Mouse (Mus musculus) forebrain, embryonic 16.5 days (tissue): ENCODE data around the gene Olfr288. TPM values are rescaled to one million over a fixed set of nuclear protein-coding genes. Genes with fewer than 3 reads are reported as not detected.
A peak's percentile ranks its signal among the peaks of the same experiment; 100 is the strongest.

ENCODE experiments used
- ATAC-seq: fragments of 200-750 bp; cut with Nextera tagmentation; 2 replicates; pipeline ENCODE4 v1.8.0; 2017; ENCODE audit warnings: mild to moderate bottlenecking, moderate library complexity
- H3K27ac ChIP-seq: fragments of 300-500 bp; sonication (generic); 2 replicates; pipeline ENCODE4 v1.5.1; 2014; ENCODE audit warnings: low read length, control low read depth
- H3K27me3 ChIP-seq: fragments of 300-500 bp; sonication (generic); replicated peaks from 2 replicates; pipeline ENCODE4 v1.6.1; 2014; ENCODE audit warnings: low read length; ENCODE audit not compliant: control insufficient read depth, insufficient read depth
- H3K36me3 ChIP-seq: fragments of 300-500 bp; sonication (generic); 2 replicates; pipeline ENCODE4 v1.6.1; 2014; ENCODE audit not compliant: control insufficient read depth, insufficient read depth
- H3K4me1 ChIP-seq: fragments of 300-500 bp; sonication (generic); replicated peaks from 2 replicates; pipeline ENCODE4 v1.6.1; 2014; ENCODE audit warnings: low read length; ENCODE audit not compliant: control insufficient read depth, insufficient read depth
- H3K4me2 ChIP-seq: fragments of 300-500 bp; sonication (generic); 2 replicates; pipeline ENCODE4 v1.6.1; 2014; ENCODE audit warnings: mild to moderate bottlenecking, low read length, control low read depth
- H3K4me3 ChIP-seq: fragments of 300-500 bp; sonication (generic); replicated peaks from 2 replicates; pipeline ENCODE4 v1.5.1; 2014; ENCODE audit warnings: mild to moderate bottlenecking, low read length, control low read depth
- H3K9ac ChIP-seq: fragments of 300-500 bp; sonication (generic); replicated peaks from 2 replicates; pipeline ENCODE4 v1.6.1; 2014; ENCODE audit warnings: low read depth, low read length, control low read depth
- H3K9me3 ChIP-seq: fragments of 300-500 bp; sonication (generic); 2 replicates; pipeline ENCODE4 v1.6.1; 2016; ENCODE audit warnings: low read length; ENCODE audit not compliant: control insufficient read depth
- WGBS: fragments of 180-500 bp; shearing (Covaris S2); extraction: QIAGEN DNeasy Blood & Tissue Kit; methylation state at CpG from one replicate; pipeline ENCODE4 v1.1.7; 2014; 5-methylcytosine and 5-hydroxymethylcytosine counted together
- polyA plus RNA-seq: library from polyadenylated mRNA; unstranded; fragments of >200 nt; fragmentation: Nextera tagmentation; extraction: Ambion mirVana; gene quantifications from 2 replicates; pipeline ENCODE4 v1.2.1, GENCODE M21; 2015

The Olfr288 gene
- polyA plus RNA-seq, 1 experiment from 2014 or later: not detected

DNA sequence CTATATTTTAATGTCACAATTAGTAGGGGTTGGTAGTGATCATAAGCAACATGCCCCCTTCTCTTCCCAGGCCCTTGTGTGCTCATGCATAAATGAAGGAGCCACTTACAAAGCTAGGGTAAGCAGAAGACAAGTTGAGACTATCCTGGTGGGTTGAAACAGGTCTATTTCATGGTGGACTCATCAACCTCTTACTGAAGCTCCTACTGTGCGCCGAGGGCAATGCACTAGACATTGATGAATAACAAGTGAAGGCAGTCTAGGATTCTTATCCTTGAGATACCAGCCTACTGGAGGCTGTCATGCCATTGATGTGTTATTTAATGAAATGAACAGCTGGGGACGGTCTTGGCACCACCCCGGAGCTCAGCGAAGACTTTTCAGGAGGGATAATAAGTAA, 40.1 kb downstream of the Olfr288 start:
- Histone ChIP-seq H3K4me2 (no peak overlapping the region), H3K4me3 (no peak overlapping the region), H3K4me1 (no peaks in the 10 kb centered on the region), H3K36me3 (no peaks in the 10 kb centered on the region), H3K27ac (no peak overlapping the region), H3K9me3 (no peaks in the 10 kb centered on the region), H3K27me3 (no peaks in the 10 kb centered on the region), H3K9ac (no peak overlapping the region)
- no peak for ATAC-seq
- 88% methylated on average over 5 of the region's 5 CpGs for WGBS

DNA sequence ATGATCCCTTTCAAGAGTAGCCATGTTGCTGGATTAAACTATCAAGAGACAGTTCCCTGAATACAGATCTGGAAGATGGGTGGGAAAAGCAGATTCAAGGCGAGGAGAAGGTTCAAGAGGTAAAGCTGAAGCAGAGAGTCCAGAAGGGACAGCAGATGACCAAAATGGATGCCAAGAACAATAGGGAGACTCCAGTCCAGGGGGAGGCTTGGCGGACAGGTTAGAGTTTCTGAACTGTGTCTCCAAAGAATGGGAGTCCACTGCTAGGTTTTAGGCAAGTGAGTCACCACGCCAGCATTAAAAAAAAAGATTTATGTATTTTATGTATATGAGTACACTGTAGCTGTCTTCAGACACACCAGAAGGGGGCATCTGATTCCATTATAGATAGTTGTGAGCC, 40.7 kb downstream of the Olfr288 start:
- Histone ChIP-seq H3K4me2 (no peak overlapping the region), H3K9ac (no peak overlapping the region), H3K4me1 (no peaks in the 10 kb centered on the region), H3K27me3 (no peaks in the 10 kb centered on the region), H3K9me3 (no peaks in the 10 kb centered on the region), H3K36me3 (no peaks in the 10 kb centered on the region), H3K4me3 (no peak overlapping the region), H3K27ac (no peak overlapping the region)
- ATAC-seq: no peak
- WGBS: 81% methylated on average over 3 of the region's 3 CpGs

DNA sequence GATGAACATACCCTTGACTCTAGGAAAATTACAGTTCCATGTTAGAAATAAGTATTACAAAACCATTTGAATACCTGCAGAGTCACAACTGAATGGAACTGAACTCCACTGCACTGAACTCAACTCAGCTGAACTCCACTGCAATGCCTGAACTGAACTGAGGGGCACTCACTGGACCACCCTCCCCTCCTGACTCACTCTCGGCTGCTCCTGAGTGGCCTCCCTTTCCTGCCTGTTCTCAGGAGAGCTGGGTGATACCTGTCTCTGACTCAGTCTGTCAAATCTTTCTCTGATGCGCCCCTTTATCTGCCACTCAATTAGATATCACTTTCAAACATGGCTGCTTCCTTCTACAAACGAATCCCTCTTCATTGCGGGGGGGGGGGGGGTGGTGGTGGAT, 41.2 kb downstream of the Olfr288 start:
- no peak overlapping the region for H3K4me2 ChIP-seq
- H3K9me3 ChIP-seq: no peaks in the 10 kb centered on the region
- H3K27ac ChIP-seq: no peak overlapping the region
- no peak for ATAC-seq
- H3K27me3 ChIP-seq: no peaks in the 10 kb centered on the region
- H3K4me3 ChIP-seq: no peak overlapping the region
- 59% methylated on average over 4 of the region's 4 CpGs for WGBS
- no peak overlapping the region for H3K9ac ChIP-seq
- H3K36me3 ChIP-seq: no peaks in the 10 kb centered on the region
- H3K4me1 ChIP-seq: no peaks in the 10 kb centered on the region

DNA sequence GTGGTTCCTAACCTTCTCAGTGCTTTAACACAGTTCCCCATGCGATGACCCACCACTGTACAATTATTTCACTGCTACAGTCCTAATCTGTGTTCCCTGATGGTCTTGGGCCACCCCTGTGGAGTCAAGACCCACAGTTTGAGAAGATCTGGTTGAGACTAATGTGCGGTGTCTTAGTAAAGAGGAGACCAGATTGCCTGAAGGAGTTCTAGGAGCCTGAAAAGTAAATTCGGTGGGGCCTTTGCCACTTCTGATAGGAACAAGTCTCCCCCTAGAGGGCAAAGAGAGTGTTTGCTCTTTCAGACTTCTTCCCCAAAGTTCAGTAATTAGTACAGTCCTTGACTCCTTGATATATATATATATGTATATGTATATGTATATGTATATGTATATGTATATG, 41.7 kb downstream of the Olfr288 start:
- Histone ChIP-seq H3K9ac (no peak overlapping the region), H3K9me3 (no peaks in the 10 kb centered on the region), H3K27me3 (no peaks in the 10 kb centered on the region), H3K4me2 (no peak overlapping the region), H3K36me3 (no peaks in the 10 kb centered on the region), H3K4me3 (no peak overlapping the region), H3K27ac (no peak overlapping the region), H3K4me1 (no peaks in the 10 kb centered on the region)
- no peak for ATAC-seq
- WGBS: 35% methylated on average over 3 of the region's 3 CpGs

DNA sequence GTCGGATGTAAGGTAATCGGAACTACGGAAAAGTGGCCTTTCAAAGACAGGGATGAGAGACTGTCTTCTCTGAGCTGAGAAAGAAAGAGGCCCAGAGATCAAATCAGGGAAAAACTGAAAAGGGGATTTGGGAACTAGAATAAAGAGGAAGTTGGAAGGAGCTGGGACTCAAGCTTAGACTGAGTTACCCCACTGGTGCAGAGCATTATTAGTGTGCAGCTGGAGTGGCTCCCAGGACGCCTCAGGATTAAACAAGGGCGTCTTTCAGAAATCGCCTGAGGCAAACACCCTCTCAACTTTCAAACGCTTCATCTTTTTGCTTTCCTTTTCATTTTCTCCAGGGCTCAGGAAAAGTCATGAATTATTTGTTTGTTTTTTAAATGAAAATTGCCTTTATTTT, 42.4 kb downstream of the Olfr288 start:
- no peaks in the 10 kb centered on the region for H3K9me3 ChIP-seq
- H3K27ac ChIP-seq: no peak overlapping the region
- no peak overlapping the region for H3K9ac ChIP-seq
- no peak for ATAC-seq
- H3K36me3 ChIP-seq: no peaks in the 10 kb centered on the region
- no peaks in the 10 kb centered on the region for H3K27me3 ChIP-seq
- no peak overlapping the region for H3K4me2 ChIP-seq
- WGBS: 51% methylated on average over 7 of the region's 7 CpGs
- no peaks in the 10 kb centered on the region for H3K4me1 ChIP-seq
- H3K4me3 ChIP-seq: no peak overlapping the region

DNA sequence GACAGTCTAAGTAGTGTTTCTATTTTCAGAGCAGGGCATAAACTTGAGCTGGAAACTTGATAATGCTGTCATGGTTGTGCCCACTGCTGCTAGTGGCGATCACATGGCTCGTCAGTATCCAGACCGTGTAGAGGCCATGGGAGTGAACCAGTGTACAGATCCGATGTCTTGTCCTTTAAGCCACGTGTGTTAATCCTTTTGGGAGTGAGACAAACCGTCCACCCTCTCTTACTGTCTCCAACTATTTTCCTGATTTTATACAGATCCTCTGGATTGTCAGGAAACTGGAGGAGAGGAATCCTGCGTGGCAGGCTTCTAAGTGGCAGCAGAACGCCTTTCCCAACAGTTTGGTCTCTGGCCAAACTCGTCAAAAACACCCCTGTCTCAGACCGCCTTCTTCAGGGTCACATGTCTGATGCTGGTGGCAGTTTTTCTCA, 46.2 kb downstream of the Olfr288 start:
- H3K4me2 ChIP-seq: no peak overlapping the region
- no peak overlapping the region for H3K9ac ChIP-seq
- H3K9me3 ChIP-seq: no peaks in the 10 kb centered on the region
- H3K4me1 ChIP-seq: peaks cover 12% of the 10 kb centered on the region
- WGBS: 74% methylated on average over 10 of the region's 10 CpGs
- no peak for ATAC-seq
- H3K27me3 ChIP-seq: no peaks in the 10 kb centered on the region
- no peak overlapping the region for H3K4me3 ChIP-seq
- H3K36me3 ChIP-seq: no peaks in the 10 kb centered on the region
- H3K27ac ChIP-seq: no peak overlapping the region

DNA sequence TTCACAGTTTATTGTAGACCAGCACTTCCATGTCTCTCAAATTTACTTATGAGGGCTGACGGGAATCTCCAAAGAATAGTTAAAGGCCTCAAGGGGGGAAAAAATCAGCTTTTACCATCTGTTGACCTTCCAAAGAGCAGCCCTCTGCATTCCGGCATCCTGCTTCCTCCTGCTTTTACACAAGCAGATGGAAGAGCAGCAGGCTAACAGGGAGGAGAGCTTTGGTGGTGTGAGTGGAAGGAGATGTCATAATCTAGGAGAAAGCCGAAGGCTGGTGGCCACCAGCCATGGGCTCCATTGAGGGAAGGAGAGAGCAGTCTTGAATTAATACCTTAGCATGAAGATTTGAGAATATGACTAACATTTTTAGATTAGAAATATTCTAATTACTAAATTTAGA, 47.0 kb downstream of the Olfr288 start:
- H3K27me3 ChIP-seq: no peaks in the 10 kb centered on the region
- H3K4me2 ChIP-seq: no peak overlapping the region
- no peak for ATAC-seq
- no peaks in the 10 kb centered on the region for H3K36me3 ChIP-seq
- H3K4me3 ChIP-seq: no peak overlapping the region
- no peak overlapping the region for H3K27ac ChIP-seq
- 92% methylated on average over 3 of the region's 3 CpGs for WGBS
- no peak overlapping the region for H3K9ac ChIP-seq
- no peaks in the 10 kb centered on the region for H3K9me3 ChIP-seq
- peaks cover 14% of the 10 kb centered on the region for H3K4me1 ChIP-seq

DNA sequence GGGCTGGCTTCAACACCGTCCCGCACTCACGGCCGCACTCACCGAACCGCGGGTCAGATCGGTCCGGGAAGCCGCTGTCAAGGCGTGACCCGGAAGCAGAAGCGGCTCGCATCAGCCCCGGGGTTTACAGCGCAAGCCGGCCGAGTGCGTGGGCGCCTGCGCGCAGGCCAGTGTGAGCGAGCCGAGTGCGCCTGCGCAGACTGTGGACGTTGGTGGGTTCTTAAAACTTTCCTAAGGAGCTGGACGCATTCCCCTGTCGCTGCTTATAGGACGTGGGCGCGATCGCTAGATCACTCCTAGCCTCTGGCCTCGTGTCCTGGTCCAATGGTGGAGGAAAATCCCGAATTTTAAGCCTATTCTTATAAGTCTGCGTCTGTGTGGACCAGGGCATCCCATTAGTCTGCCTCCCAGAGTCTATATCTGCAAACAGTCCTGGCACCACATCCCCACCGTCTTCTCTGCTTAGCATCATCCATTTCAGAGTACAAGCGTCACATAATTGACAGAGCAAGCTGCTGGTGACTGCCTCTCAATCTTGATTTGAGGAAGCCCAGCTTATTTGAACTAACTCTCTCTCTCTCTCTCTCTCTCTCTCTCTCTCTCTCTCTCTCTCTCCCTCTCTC, 49.7 kb downstream of the Olfr288 start:
- under 1% methylated on average over 38 of the region's 38 CpGs for WGBS
- peak overlapping the region; percentile 86 for H3K4me3 ChIP-seq
- peak; percentile 99 for ATAC-seq
- H3K9ac ChIP-seq: peak overlapping the region; percentile 94
- peaks cover 14% of the 10 kb centered on the region for H3K4me1 ChIP-seq
- H3K9me3 ChIP-seq: no peaks in the 10 kb centered on the region
- peak overlapping the region; percentile 94 for H3K4me2 ChIP-seq
- peaks cover 13% of the 10 kb centered on the region for H3K36me3 ChIP-seq
- no peaks in the 10 kb centered on the region for H3K27me3 ChIP-seq
- peak overlapping the region; percentile 42; the same call in 1 of the 2 replicates for H3K27ac ChIP-seq

DNA sequence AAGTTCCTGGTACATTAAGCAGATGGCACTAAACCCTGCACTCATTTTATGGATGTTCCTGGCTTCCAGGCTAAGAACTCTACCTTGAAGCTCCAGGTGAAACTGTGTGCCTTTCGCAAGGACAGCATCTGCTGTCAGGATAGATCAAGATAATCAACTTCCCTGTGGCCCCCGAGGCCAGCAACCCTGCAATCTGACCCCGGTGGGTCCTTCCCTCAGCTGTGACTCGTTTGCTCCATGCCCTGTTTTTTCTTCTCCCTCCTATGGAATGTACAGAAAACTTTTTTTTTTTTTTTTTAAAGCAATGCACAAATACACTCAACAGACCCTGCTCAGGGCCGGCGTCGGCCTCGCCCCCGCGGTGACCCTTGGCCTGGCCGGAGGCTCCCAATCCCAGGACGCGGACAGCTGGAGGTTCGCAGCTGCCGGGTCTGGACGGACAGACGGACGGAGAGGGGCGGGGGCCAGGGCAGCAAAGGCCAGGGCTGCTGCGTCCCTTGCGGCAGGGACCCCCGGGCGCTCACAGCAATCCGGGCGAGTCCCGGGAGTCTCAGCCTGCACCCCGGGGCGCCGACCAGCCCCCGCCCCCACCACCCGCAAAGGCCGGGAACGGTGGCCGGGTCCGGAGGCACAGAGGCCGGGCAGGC, 50.4 kb downstream of the Olfr288 start:
- Histone ChIP-seq H3K27ac (peak overlapping the region; percentile 42), H3K4me1 (peaks cover 14% of the 10 kb centered on the region), H3K36me3 (peaks cover 17% of the 10 kb centered on the region), H3K9ac (peak overlapping the region; percentile 94), H3K4me2 (peak overlapping the region; percentile 94), H3K27me3 (no peaks in the 10 kb centered on the region), H3K4me3 (peak overlapping the region; percentile 86), H3K9me3 (no peaks in the 10 kb centered on the region)
- WGBS: under 1% methylated on average over 35 of the region's 36 CpGs
- peak; percentile 39 for ATAC-seq
